Mouse (Mus musculus) limb, embryonic 10.5 days (tissue): ENCODE data around the gene Gm14443. TPM values are rescaled to one million over a fixed set of nuclear protein-coding genes. Genes with fewer than 3 reads are reported as not detected.
"Not testable (repeated sequence)": the region's sequence is repeated elsewhere in the genome, so short reads cannot be mapped to it uniquely, and the experiment has no call there.

Experiments used
- DNase-seq: peaks from one replicate; pipeline ENCODE4 v3.0.0-alpha.2; 2017; ENCODE audit warnings: low spot score
- H3K27ac ChIP-seq: fragments of 300-500 bp; sonication (generic); 2 replicates; pipeline ENCODE4 v1.5.1; 2016; ENCODE audit warnings: mild to moderate bottlenecking
- H3K27me3 ChIP-seq: fragments of 300-500 bp; sonication (generic); 2 replicates; pipeline ENCODE4 v1.6.1; 2016; ENCODE audit warnings: low read depth, mild to moderate bottlenecking; ENCODE audit not compliant: poor library complexity, severe bottlenecking
- H3K36me3 ChIP-seq: fragments of 300-500 bp; sonication (generic); 2 replicates; pipeline ENCODE4 v1.6.1; 2016; ENCODE audit warnings: mild to moderate bottlenecking, moderate library complexity
- H3K4me1 ChIP-seq: fragments of 300-500 bp; sonication (generic); 2 replicates; pipeline ENCODE4 v1.6.1; 2016
- H3K4me3 ChIP-seq: fragments of 300-500 bp; sonication (generic); 2 replicates; pipeline ENCODE4 v1.5.1; 2016; ENCODE audit warnings: mild to moderate bottlenecking, moderate library complexity
- H3K9me3 ChIP-seq: fragments of 300-500 bp; sonication (generic); replicated peaks from 2 replicates; pipeline ENCODE4 v1.6.1; 2016; ENCODE audit warnings: mild to moderate bottlenecking
- WGBS: fragments of 180-500 bp; shearing (Covaris S2); methylation state at CpG from one replicate; pipeline ENCODE4 v1.1.7; 2016; 5-methylcytosine and 5-hydroxymethylcytosine counted together
- polyA plus RNA-seq: library from polyadenylated mRNA; unstranded; fragments of >200 nt; fragmentation: Nextera tagmentation; extraction: Ambion mirVana; gene quantifications from 2 replicates; pipeline ENCODE4 v1.2.1, GENCODE M21; 2016

The Gm14443 gene
- polyA plus RNA-seq = 0.83 and 1.2 TPM in 2 replicates

- not testable (repeated sequence) for H3K27ac ChIP-seq, H3K27me3 ChIP-seq, H3K4me3 ChIP-seq, H3K4me1 ChIP-seq, H3K9me3 ChIP-seq, H3K36me3 ChIP-seq, DNase-seq
- WGBS = 80% methylated on average over 12 of the region's 12 CpGs
Observed at GRCm38 (mm10) chr2:175175401-175176180, at the start of gene Gm14443. Gene Gm14443, minus strand, starts transcription at chr2:175175871.

- not testable (repeated sequence) for H3K27me3 ChIP-seq, H3K36me3 ChIP-seq, H3K27ac ChIP-seq, H3K4me1 ChIP-seq, H3K4me3 ChIP-seq, H3K9me3 ChIP-seq, DNase-seq
- no CpG with 5 or more reads among the region's 7 CpGs for WGBS
Observed at GRCm38 (mm10) chr2:175206732-175207131, 31.1 kb upstream of the Gm14443 start, which contains the start of gene Gm14391. Gene Gm14391, minus strand, starts transcription at chr2:175206917.

GRCm38 (mm10) chr2:175179008-175179407 lies 3.3 kb upstream of the Gm14443 start:
- H3K27ac ChIP-seq, H3K9me3 ChIP-seq, H3K4me1 ChIP-seq, H3K27me3 ChIP-seq, H3K36me3 ChIP-seq, H3K4me3 ChIP-seq, DNase-seq: not testable (repeated sequence)
- WGBS = 43% methylated on average over 1 of the region's 1 CpGs

- Histone ChIP-seq H3K36me3 (no peaks in the 10 kb centered on the region), H3K4me1 (no peaks in the 10 kb centered on the region), H3K27ac (no peak overlapping the region), H3K9me3 (no peaks in the 10 kb centered on the region), H3K27me3 (no peaks in the 10 kb centered on the region), H3K4me3 (no peak overlapping the region)
- WGBS = 84% methylated on average over 6 of the region's 6 CpGs
- no peak for DNase-seq
Observed at GRCm38 (mm10) chr2:175176312-175176711, 641 bp upstream of the Gm14443 start.

- H3K27ac ChIP-seq, H3K4me1 ChIP-seq, H3K36me3 ChIP-seq, H3K4me3 ChIP-seq, H3K9me3 ChIP-seq, DNase-seq, H3K27me3 ChIP-seq: not testable (repeated sequence)
- WGBS = 87% methylated on average over 2 of the region's 2 CpGs
Observed at GRCm38 (mm10) chr2:175174058-175174457, 1.6 kb downstream of the Gm14443 start.

- H3K9me3 ChIP-seq, DNase-seq, H3K36me3 ChIP-seq, H3K4me1 ChIP-seq, H3K27me3 ChIP-seq, H3K27ac ChIP-seq, H3K4me3 ChIP-seq: not testable (repeated sequence)
- WGBS = 91% methylated on average over 3 of the region's 3 CpGs
Observed at GRCm38 (mm10) chr2:175172906-175173595, 2.6 kb downstream of the Gm14443 start.

GRCm38 (mm10) chr2:175172123-175172522 lies 3.5 kb downstream of the Gm14443 start:
- Histone ChIP-seq H3K4me1 (no peaks in the 10 kb centered on the region), H3K36me3 (no peaks in the 10 kb centered on the region), H3K27ac (no peak overlapping the region), H3K27me3 (no peaks in the 10 kb centered on the region), H3K4me3 (no peak overlapping the region), H3K9me3 (no peaks in the 10 kb centered on the region)
- 88% methylated on average over 3 of the region's 3 CpGs for WGBS
- no peak for DNase-seq

GRCm38 (mm10) chr2:175166870-175167269 lies 8.8 kb downstream of the Gm14443 start:
- not testable (repeated sequence) for H3K4me1 ChIP-seq, DNase-seq, H3K36me3 ChIP-seq, H3K27ac ChIP-seq, H3K4me3 ChIP-seq, H3K27me3 ChIP-seq, H3K9me3 ChIP-seq
- 89% methylated on average over 2 of the region's 2 CpGs for WGBS

GRCm38 (mm10) chr2:175165110-175165509 lies 10.6 kb downstream of the Gm14443 start:
- not testable (repeated sequence) for H3K27ac ChIP-seq

GRCm38 (mm10) chr2:175161438-175161837 lies 14.2 kb downstream of the Gm14443 start:
- not testable (repeated sequence) for H3K9me3 ChIP-seq, H3K4me1 ChIP-seq, H3K27ac ChIP-seq, H3K36me3 ChIP-seq, DNase-seq, H3K4me3 ChIP-seq, H3K27me3 ChIP-seq
- 93% methylated on average over 4 of the region's 4 CpGs for WGBS

More at GRCm38 (mm10) chr2:175165110-175165509, 10.6 kb downstream of the Gm14443 start:
- WGBS = 94% methylated on average over 12 of the region's 12 CpGs
- DNase-seq, H3K36me3 ChIP-seq, H3K9me3 ChIP-seq, H3K4me3 ChIP-seq, H3K4me1 ChIP-seq, H3K27me3 ChIP-seq: not testable (repeated sequence)

GRCm38 (mm10) chr2:175158642-175159041 lies 17.0 kb downstream of the Gm14443 start:
- H3K9me3 ChIP-seq = peaks cover 6% of the 10 kb centered on the region; the same call in 1 of the 2 replicates
- H3K4me3 ChIP-seq = no peak overlapping the region
- H3K27me3 ChIP-seq = no peaks in the 10 kb centered on the region
- WGBS = 91% methylated on average over 3 of the region's 3 CpGs
- no peaks in the 10 kb centered on the region for H3K36me3 ChIP-seq
- H3K4me1 ChIP-seq = no peaks in the 10 kb centered on the region
- DNase-seq = no peak
- H3K27ac ChIP-seq = no peak overlapping the region

- no peak for DNase-seq
- WGBS = 94% methylated on average over 13 of the region's 13 CpGs
Observed at GRCm38 (mm10) chr2:175156696-175157095, 19.0 kb downstream of the Gm14443 start.

GRCm38 (mm10) chr2:175141993-175142295 lies 33.7 kb downstream of the Gm14443 start, which contains the start of gene Gm14399:
Gene Gm14399, minus strand, starts transcription at chr2:175142012.
- H3K36me3 ChIP-seq, H3K27ac ChIP-seq, H3K27me3 ChIP-seq, H3K9me3 ChIP-seq, H3K4me1 ChIP-seq, DNase-seq: not testable (repeated sequence)
- H3K4me3 ChIP-seq = peak within 1 kb of the TSS; percentile 50
- WGBS = 5% methylated on average over 1 of the region's 2 CpGs

More at GRCm38 (mm10) chr2:175156696-175157095, 19.0 kb downstream of the Gm14443 start:
- Histone ChIP-seq H3K27me3 (no peaks in the 10 kb centered on the region), H3K4me3 (no peak overlapping the region), H3K27ac (no peak overlapping the region), H3K9me3 (peaks cover 6% of the 10 kb centered on the region; the same call in 1 of the 2 replicates), H3K36me3 (no peaks in the 10 kb centered on the region), H3K4me1 (no peaks in the 10 kb centered on the region)
